Mouse (Mus musculus): Measurements from ENCODE around the gene Pm20d1. TPM values are rescaled to one million over a fixed set of nuclear protein-coding genes. Genes with fewer than 3 reads are reported as not detected.

Gene Pm20d1
- polyA plus RNA-seq, 1 experiment from 2014 or later, result 0.71 TPM

DNA sequence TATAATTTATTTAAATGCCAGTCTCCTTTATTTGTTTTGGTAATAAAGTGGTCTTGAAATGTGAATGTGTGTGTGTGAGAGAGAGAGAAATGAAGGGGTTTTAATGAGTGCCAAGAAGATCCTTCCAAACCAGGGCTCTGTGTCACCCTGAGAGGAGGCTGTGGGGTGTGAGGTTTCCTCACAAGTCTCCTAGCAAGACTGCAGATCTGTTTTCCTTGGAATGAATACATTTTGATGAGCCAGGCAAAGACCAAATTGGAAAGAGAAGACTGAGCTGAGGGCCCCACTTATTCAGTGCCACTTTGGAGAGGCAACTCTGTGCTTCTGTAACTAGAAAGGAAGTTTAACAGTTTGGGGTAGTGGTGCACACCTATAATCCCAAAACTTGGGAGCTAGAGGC, 25.7 kb upstream of the Pm20d1 start:
- no peaks in the 10 kb centered on the region for H3K4me1 ChIP-seq (replicated peaks; ENCODE audit: control insufficient read depth, insufficient read depth, low read length)

DNA sequence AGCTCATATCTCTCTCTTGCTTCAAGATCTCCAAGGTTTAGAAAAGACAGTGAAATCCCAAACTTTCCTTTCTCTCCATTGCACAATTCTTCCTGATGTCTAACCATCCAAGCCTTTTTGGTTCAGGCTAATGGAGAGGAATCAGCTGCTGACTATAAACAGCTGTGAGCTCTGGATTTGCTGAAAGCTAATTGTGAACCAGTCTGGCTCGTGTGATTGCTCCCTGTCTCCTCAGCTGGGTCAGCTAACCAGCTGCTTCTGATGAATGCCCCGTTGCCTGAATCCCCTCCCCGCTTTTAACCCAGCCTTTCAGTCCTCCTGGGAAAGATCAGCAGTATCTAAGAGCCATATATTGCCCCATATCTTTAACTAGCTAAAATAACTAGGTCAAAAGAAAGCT, 2.6 kb upstream of the Pm20d1 start:
- ATAC-seq (ENCODE audit: low FRiP score) (no peak), DNase-seq (ENCODE audit: low spot score) (no peak)
- no peak overlapping the region for H3K4me2 ChIP-seq (replicated peaks)
- H3K9me3 ChIP-seq (ENCODE audit: control insufficient read depth, low read length), result no peaks in the 10 kb centered on the region
- no peaks in the 10 kb centered on the region for H3K36me3 ChIP-seq (replicated peaks; ENCODE audit: control insufficient read depth, insufficient read depth)
- WGBS, result 24% methylated on average over 3 of the region's 3 CpGs
- H3K4me3 ChIP-seq (replicated peaks; ENCODE audit: low read length), result no peak overlapping the region
- 0 out of 2 replicates have a peak, but pooled peaks cover 3% of the 10 kb centered on the region for H3K4me1 ChIP-seq (replicated peaks; ENCODE audit: control insufficient read depth, insufficient read depth, low read length)
- no peak overlapping the region for H3K27ac ChIP-seq
- H3K27me3 ChIP-seq (ENCODE audit: control insufficient read depth, insufficient read depth, low read length), result no peaks in the 10 kb centered on the region
- no peak overlapping the region for H3K9ac ChIP-seq

More for the DNA sequence above, 25.7 kb upstream of the Pm20d1 start:
- no peak overlapping the region for H3K4me2 ChIP-seq (replicated peaks)
- no peak overlapping the region for H3K4me3 ChIP-seq (replicated peaks; ENCODE audit: low read length)
- no peaks in the 10 kb centered on the region for H3K36me3 ChIP-seq (replicated peaks; ENCODE audit: control insufficient read depth, insufficient read depth)
- no peak overlapping the region for H3K9ac ChIP-seq
- DNase-seq (ENCODE audit: low spot score) (no peak), ATAC-seq (ENCODE audit: low FRiP score) (no peak)
- H3K27ac ChIP-seq, result no peak overlapping the region
- H3K27me3 ChIP-seq (ENCODE audit: control insufficient read depth, insufficient read depth, low read length), result no peaks in the 10 kb centered on the region
- no peaks in the 10 kb centered on the region for H3K9me3 ChIP-seq (ENCODE audit: control insufficient read depth, low read length)

DNA sequence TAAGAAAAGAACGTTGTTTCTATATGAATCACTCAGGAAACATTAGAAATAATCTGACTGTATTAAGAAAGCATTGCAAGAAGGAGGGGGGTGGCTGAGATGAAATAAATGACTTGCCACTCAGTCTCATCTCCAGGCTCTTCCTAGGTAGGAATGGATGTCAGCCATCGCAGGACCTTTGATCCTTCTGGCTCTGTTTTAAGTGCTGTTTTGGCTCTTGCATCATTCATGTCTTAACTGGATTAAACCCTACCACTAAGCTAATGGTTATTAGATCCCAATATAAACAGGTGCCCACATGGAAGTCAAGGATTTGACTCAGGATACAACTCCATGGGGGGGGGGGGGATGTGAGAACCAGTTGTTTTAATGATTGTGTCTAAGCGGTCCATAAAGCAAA, 2.0 kb upstream of the Pm20d1 start:
- WGBS, result 83% methylated on average over 3 of the region's 3 CpGs
- Histone ChIP-seq H3K4me2 (replicated peaks) (no peak overlapping the region), H3K27ac (no peak overlapping the region), H3K4me3 (replicated peaks; ENCODE audit: low read length) (no peak overlapping the region), H3K4me1 (replicated peaks; ENCODE audit: control insufficient read depth, insufficient read depth, low read length) (0 out of 2 replicates have a peak, but pooled peaks cover 3% of the 10 kb centered on the region), H3K9me3 (ENCODE audit: control insufficient read depth, low read length) (no peaks in the 10 kb centered on the region), H3K9ac (no peak overlapping the region), H3K36me3 (replicated peaks; ENCODE audit: control insufficient read depth, insufficient read depth) (no peaks in the 10 kb centered on the region), H3K27me3 (ENCODE audit: control insufficient read depth, insufficient read depth, low read length) (no peaks in the 10 kb centered on the region)
- DNase-seq (ENCODE audit: low spot score) (no peak), ATAC-seq (ENCODE audit: low FRiP score) (no peak)

DNA sequence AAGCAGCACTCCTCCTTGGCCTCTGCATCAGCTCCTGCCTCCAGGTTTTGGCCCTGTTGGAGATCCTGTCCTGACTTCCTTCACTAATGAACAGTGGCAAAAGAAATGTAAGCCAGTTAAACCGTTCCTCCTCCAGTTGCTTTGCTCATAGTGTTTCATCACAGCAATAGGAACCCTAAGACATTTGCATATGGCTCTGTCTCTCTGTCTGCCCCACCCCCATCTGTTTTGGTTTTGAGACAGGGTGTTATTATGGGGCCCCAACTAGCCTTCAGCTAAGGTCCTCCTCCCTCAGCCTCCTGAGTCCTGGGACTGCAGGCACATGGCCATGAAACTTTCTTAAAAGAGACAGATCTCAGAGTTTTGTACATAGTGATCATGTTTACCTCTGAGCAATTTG, 2.8 kb downstream of the Pm20d1 start:
- no peak for ATAC-seq (ENCODE audit: low FRiP score)

DNA sequence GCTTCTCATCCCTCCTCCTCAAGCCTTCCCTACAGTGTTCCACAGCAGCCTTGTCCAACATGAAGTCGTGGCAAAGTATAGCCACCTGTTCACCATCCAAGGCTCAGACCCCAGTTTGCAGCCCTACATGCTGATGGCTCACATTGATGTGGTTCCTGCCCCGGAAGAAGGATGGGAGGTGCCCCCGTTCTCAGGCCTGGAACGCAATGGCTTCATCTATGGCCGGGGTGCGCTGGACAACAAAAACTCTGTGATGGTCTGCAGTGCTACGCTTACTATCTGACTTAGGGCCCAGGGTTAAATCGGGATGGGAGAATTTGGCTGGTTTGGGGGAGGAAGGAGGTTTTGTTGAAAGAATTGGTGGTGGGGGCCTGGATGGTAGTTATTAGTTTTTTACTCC, 3.9 kb downstream of the Pm20d1 start:
- no peak for ATAC-seq (ENCODE audit: low FRiP score)
- WGBS, result 94% methylated on average over 8 of the region's 8 CpGs

More for the DNA sequence above, 2.8 kb downstream of the Pm20d1 start:
- Histone ChIP-seq H3K27ac (no peak overlapping the region), H3K4me2 (replicated peaks) (no peak overlapping the region), H3K9me3 (ENCODE audit: control insufficient read depth, low read length) (no peaks in the 10 kb centered on the region), H3K9ac (no peak overlapping the region), H3K36me3 (replicated peaks; ENCODE audit: control insufficient read depth, insufficient read depth) (no peaks in the 10 kb centered on the region), H3K27me3 (ENCODE audit: control insufficient read depth, insufficient read depth, low read length) (no peaks in the 10 kb centered on the region), H3K4me3 (replicated peaks; ENCODE audit: low read length) (no peak overlapping the region), H3K4me1 (replicated peaks; ENCODE audit: control insufficient read depth, insufficient read depth, low read length) (no peaks in the 10 kb centered on the region)
- 32% methylated on average over 1 of the region's 1 CpGs for WGBS
- no peak for DNase-seq (ENCODE audit: low spot score)

DNA sequence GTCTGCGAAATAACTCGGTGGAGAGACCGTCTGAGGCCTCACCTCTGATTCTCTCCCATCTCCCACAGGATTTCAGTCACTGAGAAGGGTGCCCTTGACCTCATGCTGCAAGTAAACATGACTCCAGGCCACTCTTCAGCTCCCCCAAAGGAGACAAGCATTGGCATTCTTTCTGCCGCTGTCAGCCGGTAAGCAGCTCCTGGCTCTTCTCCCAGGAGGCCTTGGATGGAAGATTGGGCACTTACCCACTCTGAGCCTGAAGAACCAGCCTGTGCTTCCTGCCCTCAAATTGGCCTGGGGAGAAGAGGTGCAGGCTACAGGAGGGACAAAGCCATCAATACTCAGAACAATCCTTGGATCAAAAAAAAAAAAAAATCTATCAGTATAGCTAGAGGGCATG, 5.5 kb downstream of the Pm20d1 start:
- Histone ChIP-seq H3K4me1 (replicated peaks; ENCODE audit: control insufficient read depth, insufficient read depth, low read length) (no peaks in the 10 kb centered on the region), H3K27ac (no peak overlapping the region), H3K9me3 (ENCODE audit: control insufficient read depth, low read length) (no peaks in the 10 kb centered on the region), H3K27me3 (ENCODE audit: control insufficient read depth, insufficient read depth, low read length) (no peaks in the 10 kb centered on the region), H3K36me3 (replicated peaks; ENCODE audit: control insufficient read depth, insufficient read depth) (no peaks in the 10 kb centered on the region), H3K4me3 (replicated peaks; ENCODE audit: low read length) (no peak overlapping the region), H3K4me2 (replicated peaks) (no peak overlapping the region), H3K9ac (no peak overlapping the region)
- 80% methylated on average over 5 of the region's 5 CpGs for WGBS
- DNase-seq (ENCODE audit: low spot score) (no peak), ATAC-seq (ENCODE audit: low FRiP score) (no peak)

More for the DNA sequence above, 3.9 kb downstream of the Pm20d1 start:
- no peaks in the 10 kb centered on the region for H3K36me3 ChIP-seq (replicated peaks; ENCODE audit: control insufficient read depth, insufficient read depth)
- no peaks in the 10 kb centered on the region for H3K27me3 ChIP-seq (ENCODE audit: control insufficient read depth, insufficient read depth, low read length)
- H3K4me1 ChIP-seq (replicated peaks; ENCODE audit: control insufficient read depth, insufficient read depth, low read length), result no peaks in the 10 kb centered on the region
- H3K4me2 ChIP-seq (replicated peaks), result no peak overlapping the region
- no peak overlapping the region for H3K4me3 ChIP-seq (replicated peaks; ENCODE audit: low read length)
- no peaks in the 10 kb centered on the region for H3K9me3 ChIP-seq (ENCODE audit: control insufficient read depth, low read length)
- H3K9ac ChIP-seq, result no peak overlapping the region
- no peak overlapping the region for H3K27ac ChIP-seq
- DNase-seq (ENCODE audit: low spot score), result no peak

DNA sequence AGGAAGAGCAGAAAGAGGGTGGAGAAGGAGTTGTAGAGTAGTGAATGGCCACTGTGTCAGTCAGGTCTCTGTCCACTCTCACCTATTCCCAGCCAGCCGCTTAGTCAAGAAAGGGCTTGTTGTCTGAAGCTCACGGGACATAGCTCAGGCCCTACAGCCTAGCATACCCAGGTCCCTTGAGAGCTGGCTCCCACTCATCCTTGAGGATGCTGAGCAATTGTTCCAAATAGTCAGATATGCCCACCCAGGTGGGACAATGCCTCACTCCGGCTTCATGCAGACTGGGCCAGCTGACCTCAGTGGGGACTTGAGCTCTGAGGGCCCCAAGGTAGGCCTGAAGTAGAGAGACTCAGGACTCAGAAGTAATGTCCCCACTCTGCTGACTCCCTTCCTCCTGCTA, 7.0 kb downstream of the Pm20d1 start:
- Histone ChIP-seq H3K27me3 (ENCODE audit: control insufficient read depth, insufficient read depth, low read length) (no peaks in the 10 kb centered on the region), H3K4me2 (replicated peaks) (no peak overlapping the region), H3K4me1 (replicated peaks; ENCODE audit: control insufficient read depth, insufficient read depth, low read length) (no peaks in the 10 kb centered on the region), H3K36me3 (replicated peaks; ENCODE audit: control insufficient read depth, insufficient read depth) (no peaks in the 10 kb centered on the region), H3K4me3 (replicated peaks; ENCODE audit: low read length) (no peak overlapping the region), H3K9me3 (ENCODE audit: control insufficient read depth, low read length) (no peaks in the 10 kb centered on the region), H3K9ac (no peak overlapping the region), H3K27ac (no peak overlapping the region)
- DNase-seq (ENCODE audit: low spot score) (no peak), ATAC-seq (ENCODE audit: low FRiP score) (no peak)
- WGBS, result 91% methylated on average over 3 of the region's 3 CpGs

DNA sequence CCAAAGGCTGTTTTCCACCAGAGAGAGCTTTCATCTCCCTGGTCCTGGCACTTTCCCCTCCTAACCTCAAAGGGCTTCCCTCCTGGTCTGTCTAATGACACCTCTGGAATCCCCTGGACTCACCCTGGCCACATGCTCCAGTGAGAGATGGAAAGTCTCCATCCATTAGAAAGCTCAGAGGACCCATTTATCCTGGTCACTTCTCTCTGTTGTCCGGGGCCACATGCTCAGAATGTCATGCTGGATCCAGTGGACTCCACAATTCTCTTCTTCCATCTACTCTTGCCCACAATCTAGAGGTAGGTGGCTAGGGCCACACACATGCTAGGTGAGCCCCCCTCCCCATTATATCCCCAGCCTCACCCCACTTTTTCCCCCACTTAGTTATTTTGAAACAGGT, 11.8 kb downstream of the Pm20d1 start:
- Histone ChIP-seq H3K4me3 (replicated peaks; ENCODE audit: low read length) (no peak overlapping the region), H3K9ac (no peak overlapping the region), H3K4me2 (replicated peaks) (no peak overlapping the region), H3K9me3 (ENCODE audit: control insufficient read depth, low read length) (no peaks in the 10 kb centered on the region), H3K4me1 (replicated peaks; ENCODE audit: control insufficient read depth, insufficient read depth, low read length) (no peaks in the 10 kb centered on the region), H3K36me3 (replicated peaks; ENCODE audit: control insufficient read depth, insufficient read depth) (no peaks in the 10 kb centered on the region), H3K27me3 (ENCODE audit: control insufficient read depth, insufficient read depth, low read length) (no peaks in the 10 kb centered on the region), H3K27ac (no peak overlapping the region)
- DNase-seq (ENCODE audit: low spot score), result no peak
- 72% methylated on average over 1 of the region's 1 CpGs for WGBS
- no peak for ATAC-seq (ENCODE audit: low FRiP score)

DNA sequence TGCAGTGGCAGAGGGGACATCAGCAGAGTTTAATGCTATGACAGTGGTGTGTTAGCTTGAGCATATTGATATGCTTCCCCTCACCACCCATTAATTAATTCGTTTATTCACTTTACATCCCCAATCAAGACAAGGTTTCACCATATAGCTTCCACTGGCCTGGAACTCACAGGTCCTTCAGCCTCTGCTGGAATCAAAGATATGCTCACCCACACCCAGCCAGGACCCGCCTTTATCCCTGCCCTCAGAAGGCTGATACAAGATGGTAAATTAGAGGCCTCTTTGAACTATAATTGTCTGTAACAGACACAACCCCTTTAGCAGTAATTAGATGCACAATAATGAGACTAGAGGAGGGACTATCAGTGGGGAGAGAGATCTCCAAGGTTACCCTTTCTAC, 12.5 kb downstream of the Pm20d1 start:
- Histone ChIP-seq H3K36me3 (replicated peaks; ENCODE audit: control insufficient read depth, insufficient read depth) (no peaks in the 10 kb centered on the region), H3K9me3 (ENCODE audit: control insufficient read depth, low read length) (no peaks in the 10 kb centered on the region), H3K4me2 (replicated peaks) (no peak overlapping the region), H3K27ac (no peak overlapping the region), H3K9ac (no peak overlapping the region), H3K27me3 (ENCODE audit: control insufficient read depth, insufficient read depth, low read length) (no peaks in the 10 kb centered on the region), H3K4me3 (replicated peaks; ENCODE audit: low read length) (no peak overlapping the region), H3K4me1 (replicated peaks; ENCODE audit: control insufficient read depth, insufficient read depth, low read length) (no peaks in the 10 kb centered on the region)
- DNase-seq (ENCODE audit: low spot score) (no peak), ATAC-seq (ENCODE audit: low FRiP score) (no peak)
- WGBS, result 68% methylated on average over 2 of the region's 2 CpGs

DNA sequence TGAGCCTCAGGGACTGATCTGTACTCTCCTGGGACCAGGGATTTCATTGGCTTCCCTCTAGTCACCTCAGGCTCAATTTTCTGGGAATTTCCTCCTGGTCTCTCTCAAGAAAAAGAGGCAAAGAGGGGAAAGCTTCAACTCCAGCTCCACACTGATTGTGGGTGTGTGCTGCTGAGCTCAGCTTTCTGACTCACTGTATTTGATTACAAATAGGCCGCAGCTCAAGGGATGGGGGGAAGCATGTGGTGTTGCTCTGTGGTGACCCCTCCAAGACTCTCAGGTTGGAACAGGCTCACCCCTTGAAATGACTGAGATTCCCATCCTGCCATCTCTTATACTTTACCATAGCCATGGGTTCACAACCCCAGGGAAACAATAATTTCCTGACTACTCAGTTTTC, 14.2 kb downstream of the Pm20d1 start:
- no peaks in the 10 kb centered on the region for H3K36me3 ChIP-seq (replicated peaks; ENCODE audit: control insufficient read depth, insufficient read depth)
- no peak overlapping the region for H3K4me3 ChIP-seq (replicated peaks; ENCODE audit: low read length)
- H3K4me1 ChIP-seq (replicated peaks; ENCODE audit: control insufficient read depth, insufficient read depth, low read length), result no peaks in the 10 kb centered on the region
- ATAC-seq (ENCODE audit: low FRiP score) (no peak), DNase-seq (ENCODE audit: low spot score) (no peak)
- H3K27ac ChIP-seq, result no peak overlapping the region
- no peaks in the 10 kb centered on the region for H3K9me3 ChIP-seq (ENCODE audit: control insufficient read depth, low read length)
- 100% methylated on average over 1 of the region's 1 CpGs for WGBS
- no peaks in the 10 kb centered on the region for H3K27me3 ChIP-seq (ENCODE audit: control insufficient read depth, insufficient read depth, low read length)
- H3K4me2 ChIP-seq (replicated peaks), result no peak overlapping the region
- no peak overlapping the region for H3K9ac ChIP-seq
